Mouse (Mus musculus): Measurements from ENCODE around the gene Lect2. TPM values are rescaled to one million over a fixed set of nuclear protein-coding genes. Genes with fewer than 3 reads are reported as not detected.

The Lect2 gene
- total and polyA plus RNA-seq, 2 experiments from 2014 or later = not detected

GRCm38 (mm10) chr13:56551661-56552060, 3.4 kb upstream of the Lect2 start:
- no peak overlapping the region for H3K27ac ChIP-seq (ENCODE audit: low read depth)
- DNase-seq (ENCODE audit: low spot score) = no peak
- no peak for ATAC-seq (ENCODE audit: insufficient read depth, low read depth)
- no peak overlapping the region for H3K4me3 ChIP-seq (ENCODE audit: low read depth, low read length)
- H3K4me1 ChIP-seq (ENCODE audit: control insufficient read depth, insufficient read depth) = peaks cover 26% of the 10 kb centered on the region
- TF ChIP-seq CTCF (IDR thresholded peaks at IDR 0.05; ENCODE audit: low read depth) (no peak), EP300 (IDR thresholded peaks at IDR 0.05; ENCODE audit: low read depth) (no peak)
- no peaks in the 10 kb centered on the region for H3K36me3 ChIP-seq (replicated peaks; ENCODE audit: control insufficient read depth, insufficient read depth, low read length)
- H3K9me3 ChIP-seq (replicated peaks; ENCODE audit: control insufficient read depth, low read length) = no peaks in the 10 kb centered on the region
- 67% methylated on average over 6 of the region's 6 CpGs for WGBS
- no peaks in the 10 kb centered on the region for H3K27me3 ChIP-seq (ENCODE audit: control insufficient read depth, insufficient read depth, low read length)
- no peak overlapping the region for H3K4me2 ChIP-seq (ENCODE audit: low read depth, low read length)
- H3K9ac ChIP-seq (replicated peaks; ENCODE audit: low read depth, low read length) = no peak overlapping the region

GRCm38 (mm10) chr13:56550574-56550973, 2.3 kb upstream of the Lect2 start:
- Histone ChIP-seq H3K36me3 (replicated peaks; ENCODE audit: control insufficient read depth, insufficient read depth, low read length) (no peaks in the 10 kb centered on the region), H3K27ac (ENCODE audit: low read depth) (no peak overlapping the region), H3K4me3 (ENCODE audit: low read depth, low read length) (no peak overlapping the region), H3K4me2 (ENCODE audit: low read depth, low read length) (no peak overlapping the region), H3K27me3 (ENCODE audit: control insufficient read depth, insufficient read depth, low read length) (no peaks in the 10 kb centered on the region), H3K4me1 (ENCODE audit: control insufficient read depth, insufficient read depth) (peaks cover 21% of the 10 kb centered on the region), H3K9ac (replicated peaks; ENCODE audit: low read depth, low read length) (no peak overlapping the region), H3K9me3 (replicated peaks; ENCODE audit: control insufficient read depth, low read length) (no peaks in the 10 kb centered on the region)
- 6% methylated on average over 1 of the region's 1 CpGs for WGBS
- no peak for DNase-seq (ENCODE audit: low spot score)
- ATAC-seq (ENCODE audit: insufficient read depth, low read depth) = no peak
- no peak for TF ChIP-seq CTCF (IDR thresholded peaks at IDR 0.05; ENCODE audit: low read depth)
- TF ChIP-seq EP300 (IDR thresholded peaks at IDR 0.05; ENCODE audit: low read depth) = no peak

DNA sequence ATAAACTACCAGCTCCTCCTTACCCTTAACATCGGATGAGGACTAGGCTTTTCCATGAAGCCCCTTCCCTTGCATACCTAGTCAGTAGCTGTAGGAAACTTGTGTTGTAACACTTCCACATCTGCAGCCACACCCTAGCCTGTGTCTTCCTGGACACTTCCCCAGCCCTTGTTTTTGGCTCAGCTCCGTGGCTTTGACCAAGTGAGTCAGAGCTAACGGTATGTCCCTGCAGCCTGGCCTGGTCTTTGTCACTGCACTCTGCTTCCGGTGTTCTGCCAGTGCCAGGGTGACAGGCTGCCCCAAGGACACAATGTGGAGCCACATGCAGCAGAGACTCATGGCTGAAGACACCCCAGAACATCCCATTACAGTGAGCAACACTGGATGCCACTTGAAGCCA, 1.1 kb upstream of the Lect2 start:
- no peak overlapping the region for H3K4me2 ChIP-seq (ENCODE audit: low read depth, low read length)
- H3K4me3 ChIP-seq (ENCODE audit: low read depth, low read length) = no peak overlapping the region
- 20% methylated on average over 4 of the region's 4 CpGs for WGBS
- H3K27ac ChIP-seq (ENCODE audit: low read depth) = peak overlapping the region; percentile 41; the same call in 1 of the 2 replicates
- DNase-seq (ENCODE audit: low spot score) (peak; percentile 70), ATAC-seq (ENCODE audit: insufficient read depth, low read depth) (peak; percentile 78)
- no peak overlapping the region for H3K9ac ChIP-seq (replicated peaks; ENCODE audit: low read depth, low read length)
- no peaks in the 10 kb centered on the region for H3K9me3 ChIP-seq (replicated peaks; ENCODE audit: control insufficient read depth, low read length)
- TF ChIP-seq EP300 (IDR thresholded peaks at IDR 0.05; ENCODE audit: low read depth) (no peak), CTCF (IDR thresholded peaks at IDR 0.05; ENCODE audit: low read depth) (no peak)
- no peaks in the 10 kb centered on the region for H3K36me3 ChIP-seq (replicated peaks; ENCODE audit: control insufficient read depth, insufficient read depth, low read length)
- H3K4me1 ChIP-seq (ENCODE audit: control insufficient read depth, insufficient read depth) = peaks cover 21% of the 10 kb centered on the region
- H3K27me3 ChIP-seq (ENCODE audit: control insufficient read depth, insufficient read depth, low read length) = no peaks in the 10 kb centered on the region

GRCm38 (mm10) chr13:56544956-56545355, 3.3 kb downstream of the Lect2 start:
- H3K4me2 ChIP-seq (ENCODE audit: low read depth, low read length) = no peak overlapping the region
- no peaks in the 10 kb centered on the region for H3K9me3 ChIP-seq (replicated peaks; ENCODE audit: control insufficient read depth, low read length)
- 0 out of 2 replicates have a peak, but pooled peaks cover under 1% of the 10 kb centered on the region for H3K4me1 ChIP-seq (ENCODE audit: control insufficient read depth, insufficient read depth)
- WGBS = 73% methylated on average over 3 of the region's 3 CpGs
- no peak for DNase-seq (ENCODE audit: low spot score)
- no peaks in the 10 kb centered on the region for H3K27me3 ChIP-seq (ENCODE audit: control insufficient read depth, insufficient read depth, low read length)
- no peak for ATAC-seq (ENCODE audit: insufficient read depth, low read depth)
- no peaks in the 10 kb centered on the region for H3K36me3 ChIP-seq (replicated peaks; ENCODE audit: control insufficient read depth, insufficient read depth, low read length)
- no peak overlapping the region for H3K9ac ChIP-seq (replicated peaks; ENCODE audit: low read depth, low read length)
- H3K4me3 ChIP-seq (ENCODE audit: low read depth, low read length) = no peak overlapping the region
- no peak overlapping the region for H3K27ac ChIP-seq (ENCODE audit: low read depth)
- no peak for TF ChIP-seq EP300 (IDR thresholded peaks at IDR 0.05; ENCODE audit: low read depth)
- no peak for TF ChIP-seq CTCF (IDR thresholded peaks at IDR 0.05; ENCODE audit: low read depth)

DNA sequence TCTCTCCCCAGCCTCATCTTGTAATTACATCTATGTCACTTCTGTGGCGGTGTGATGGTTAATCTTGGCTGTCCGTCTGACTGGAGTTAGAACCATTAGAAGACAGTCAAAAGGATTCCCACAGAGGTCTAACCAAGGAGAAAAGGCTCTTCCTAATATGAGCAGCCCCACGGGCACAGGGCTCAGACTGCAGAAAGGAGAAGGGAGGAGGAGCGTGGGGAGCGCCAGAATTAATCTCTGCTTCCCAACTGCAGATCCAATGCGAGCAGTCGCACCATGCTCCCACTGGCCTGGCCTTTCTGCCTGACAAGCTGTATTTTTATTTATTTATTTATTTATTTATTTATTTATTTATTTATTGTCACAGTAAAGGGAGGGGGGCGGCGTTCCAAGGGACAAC, 4.5 kb downstream of the Lect2 start:
- no peak for ATAC-seq (ENCODE audit: insufficient read depth, low read depth)
- H3K9me3 ChIP-seq (replicated peaks; ENCODE audit: control insufficient read depth, low read length) = no peaks in the 10 kb centered on the region

DNA sequence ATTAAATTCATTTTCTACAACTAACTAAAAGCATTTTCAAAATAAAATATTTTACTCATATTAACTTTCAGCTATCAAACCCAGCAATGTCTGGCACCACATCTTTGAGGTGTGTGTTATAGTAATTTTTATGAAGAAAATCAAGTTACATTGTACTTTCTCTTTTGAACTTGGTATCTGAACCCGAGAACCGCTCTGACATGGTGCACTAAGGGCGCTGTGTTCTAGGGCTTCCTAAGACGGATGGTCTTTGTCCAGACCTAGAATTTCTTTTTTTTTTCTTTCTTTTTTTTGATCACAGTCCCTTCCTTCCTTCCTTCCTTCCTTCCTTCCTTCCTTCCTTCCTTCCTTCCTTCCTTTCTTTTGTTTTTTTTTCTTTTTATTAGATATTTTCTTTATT, 8.5 kb downstream of the Lect2 start:
- WGBS = 90% methylated on average over 4 of the region's 4 CpGs
- DNase-seq (ENCODE audit: low spot score) = no peak

More for the DNA sequence above, 4.5 kb downstream of the Lect2 start:
- WGBS = 73% methylated on average over 9 of the region's 9 CpGs
- Histone ChIP-seq H3K27me3 (ENCODE audit: control insufficient read depth, insufficient read depth, low read length) (no peaks in the 10 kb centered on the region), H3K27ac (ENCODE audit: low read depth) (no peak overlapping the region), H3K4me1 (ENCODE audit: control insufficient read depth, insufficient read depth) (no peaks in the 10 kb centered on the region), H3K4me2 (ENCODE audit: low read depth, low read length) (no peak overlapping the region), H3K9ac (replicated peaks; ENCODE audit: low read depth, low read length) (no peak overlapping the region), H3K4me3 (ENCODE audit: low read depth, low read length) (no peak overlapping the region), H3K36me3 (replicated peaks; ENCODE audit: control insufficient read depth, insufficient read depth, low read length) (no peaks in the 10 kb centered on the region)
- TF ChIP-seq EP300 (IDR thresholded peaks at IDR 0.05; ENCODE audit: low read depth) = no peak
- DNase-seq (ENCODE audit: low spot score) = no peak

More for the DNA sequence above, 8.5 kb downstream of the Lect2 start:
- ATAC-seq (ENCODE audit: insufficient read depth, low read depth) = no peak
- Histone ChIP-seq H3K4me1 (ENCODE audit: control insufficient read depth, insufficient read depth) (no peaks in the 10 kb centered on the region), H3K9me3 (replicated peaks; ENCODE audit: control insufficient read depth, low read length) (peaks cover 5% of the 10 kb centered on the region), H3K36me3 (replicated peaks; ENCODE audit: control insufficient read depth, insufficient read depth, low read length) (no peaks in the 10 kb centered on the region), H3K9ac (replicated peaks; ENCODE audit: low read depth, low read length) (no peak overlapping the region), H3K4me3 (ENCODE audit: low read depth, low read length) (no peak overlapping the region), H3K27ac (ENCODE audit: low read depth) (no peak overlapping the region), H3K27me3 (ENCODE audit: control insufficient read depth, insufficient read depth, low read length) (no peaks in the 10 kb centered on the region), H3K4me2 (ENCODE audit: low read depth, low read length) (no peak overlapping the region)
- TF ChIP-seq EP300 (IDR thresholded peaks at IDR 0.05; ENCODE audit: low read depth) (no peak), CTCF (IDR thresholded peaks at IDR 0.05; ENCODE audit: low read depth) (no peak)

Data from heart, postnatal 0 days (tissue).